Comparison of ENCODE assay signal across 13 mouse cellular contexts in genomic region chr2:4413596-4414335, GRCm38 (mm10).
DNase-seq lines count a peak whose midpoint lies in the region; ATAC-seq and TF ChIP-seq lines count a peak whose summit lies in the region.
"Had no signal": no experiment of that assay in that cellular context is flagged by ENCODE, and none has a peak within 500 bp of the region (broad histone marks: within the 10 kb centered on the region; RNA-seq: fewer than 3 reads in every experiment).

No protein-coding gene starts in this region.

- peaks cover 27% of the 10 kb centered on the region for H3K4me1 ChIP-seq in forebrain, embryonic 14.5 days (ENCODE audit: control insufficient read depth, insufficient read depth, low read length)
- H3K4me1 ChIP-seq in forebrain, embryonic 12.5 days: peaks cover 38% of the 10 kb centered on the region
- H3K4me1 ChIP-seq in neural tube, embryonic 13.5 days (replicated peaks): peaks cover 59% of the 10 kb centered on the region
- peaks cover 40% of the 10 kb centered on the region for H3K4me1 ChIP-seq in neural tube, embryonic 15.5 days
- H3K4me1 ChIP-seq in thymus, adult 2 months (replicated peaks; ENCODE audit: control insufficient read depth, insufficient read depth, low read length): peaks cover 4% of the 10 kb centered on the region; the same call in 1 of the 2 replicates

- H3K36me3 ChIP-seq in forebrain, embryonic 14.5 days (ENCODE audit: control insufficient read depth, insufficient read depth, low read length): no peaks in the 10 kb centered on the region
- no peaks in the 10 kb centered on the region for H3K36me3 ChIP-seq in forebrain, embryonic 12.5 days (replicated peaks)
- H3K36me3 ChIP-seq in neural tube, embryonic 13.5 days: no peaks in the 10 kb centered on the region; the same call in 1 of the 2 replicates
- H3K36me3 ChIP-seq in neural tube, embryonic 15.5 days: no peaks in the 10 kb centered on the region
- no peaks in the 10 kb centered on the region for H3K36me3 ChIP-seq in thymus, adult 2 months (ENCODE audit: control insufficient read depth, insufficient read depth, low read length)

- H3K4me2 ChIP-seq in forebrain, embryonic 14.5 days (ENCODE audit: low read length): no peak overlapping the region
- H3K4me2 ChIP-seq in forebrain, embryonic 12.5 days: no peak overlapping the region
- no peak overlapping the region for H3K4me2 ChIP-seq in neural tube, embryonic 13.5 days
- H3K4me2 ChIP-seq in neural tube, embryonic 15.5 days: no peak overlapping the region
- H3K4me2 ChIP-seq: liver, embryonic 11.5 days had no signal

- no peaks in the 10 kb centered on the region for H3K27me3 ChIP-seq in forebrain, embryonic 14.5 days (replicated peaks; ENCODE audit: control insufficient read depth, insufficient read depth, low read length)
- H3K27me3 ChIP-seq in forebrain, embryonic 12.5 days: no peaks in the 10 kb centered on the region
- no peaks in the 10 kb centered on the region for H3K27me3 ChIP-seq in neural tube, embryonic 13.5 days
- no peaks in the 10 kb centered on the region for H3K27me3 ChIP-seq in neural tube, embryonic 15.5 days (replicated peaks)
- H3K27me3 ChIP-seq in thymus, adult 2 months (ENCODE audit: control insufficient read depth, insufficient read depth, low read length): no peaks in the 10 kb centered on the region

- 0 out of 2 replicates have a peak, but pooled peaks have one; percentile 13 for ATAC-seq in forebrain, embryonic 14.5 days
- no peak for ATAC-seq in forebrain, embryonic 12.5 days (ENCODE audit: low FRiP score)
- no peak; the same call in 1 of the 2 replicates for ATAC-seq in neural tube, embryonic 13.5 days (ENCODE audit: low read depth)
- no peak for ATAC-seq in neural tube, embryonic 15.5 days (ENCODE audit: low FRiP score)

- intact Hi-C loops in left cerebral cortex, postnatal 4 days (cut with DNase I): no loop called here
- intact Hi-C loops in left cerebral cortex, postnatal 36 days (cut with DNase I): no loop called here

- TF ChIP-seq POLR2A in thymus, adult 2 months (IDR thresholded peaks at IDR 0.05; ENCODE audit: control insufficient read depth, extremely low read depth, insufficient read depth, low read length, poor library complexity): no peak

- no peak overlapping the region for H3K9ac ChIP-seq in forebrain, embryonic 14.5 days (ENCODE audit: low read length)
- H3K9ac ChIP-seq in forebrain, embryonic 12.5 days: no peak overlapping the region
- H3K9ac ChIP-seq in neural tube, embryonic 13.5 days: no peak overlapping the region
- H3K9ac ChIP-seq in neural tube, embryonic 15.5 days (replicated peaks): no peak overlapping the region

- H3K9me3 ChIP-seq in forebrain, embryonic 14.5 days (replicated peaks; ENCODE audit: control insufficient read depth, low read length): no peaks in the 10 kb centered on the region
- H3K9me3 ChIP-seq in forebrain, embryonic 12.5 days: no peaks in the 10 kb centered on the region
- H3K9me3 ChIP-seq in neural tube, embryonic 13.5 days: no peaks in the 10 kb centered on the region
- no peaks in the 10 kb centered on the region for H3K9me3 ChIP-seq in neural tube, embryonic 15.5 days (replicated peaks)
- H3K9me3 ChIP-seq: megakaryocyte, embryonic 14.5 days had no signal

- no peak for DNase-seq in forebrain, embryonic 14.5 days (ENCODE audit: low spot score)
- peak; percentile 35 for DNase-seq in left cerebral cortex, postnatal 4 days
- DNase-seq in left cerebral cortex, postnatal 36 days (ENCODE audit: low spot score in 2 of 2): no peak
- no peak for DNase-seq in neural tube, embryonic 10.5 days (ENCODE audit: extremely low spot score, low spot score)
- DNase-seq in thymus, adult 2 months: no peak
- DNase-seq: cerebellum, postnatal 25 days; lung, adult 2 months had no signal

- no peak overlapping the region for H3K4me3 ChIP-seq in forebrain, embryonic 14.5 days (ENCODE audit: low read depth, low read length)
- no peak overlapping the region for H3K4me3 ChIP-seq in forebrain, embryonic 12.5 days (replicated peaks)
- H3K4me3 ChIP-seq in neural tube, embryonic 13.5 days: no peak overlapping the region
- no peak overlapping the region for H3K4me3 ChIP-seq in neural tube, embryonic 15.5 days (replicated peaks)
- no peak overlapping the region for H3K4me3 ChIP-seq in thymus, adult 2 months (ENCODE audit: control insufficient read depth, insufficient read depth, low read length)
- H3K4me3 ChIP-seq: erythroblast, embryonic 14.5 days; megakaryocyte, embryonic 14.5 days had no signal

- H3K27ac ChIP-seq in forebrain, embryonic 14.5 days (ENCODE audit: low read depth, low read length): peak overlapping the region; percentile 65
- no peak overlapping the region for H3K27ac ChIP-seq in forebrain, embryonic 12.5 days
- peak overlapping the region; percentile 52; the same call in 1 of the 2 replicates for H3K27ac ChIP-seq in neural tube, embryonic 13.5 days (replicated peaks)
- peak overlapping the region; percentile 41; the same call in 1 of the 2 replicates for H3K27ac ChIP-seq in neural tube, embryonic 15.5 days (replicated peaks)
- H3K27ac ChIP-seq in thymus, adult 2 months (ENCODE audit: control insufficient read depth, insufficient read depth, low read length): no peak overlapping the region

- 85% methylated on average over 16 of the region's 16 CpGs for WGBS in forebrain, embryonic 14.5 days
- 91% methylated on average over 16 of the region's 16 CpGs for WGBS in forebrain, embryonic 12.5 days
- 78% methylated on average over 15 of the region's 16 CpGs for WGBS in neural tube, embryonic 13.5 days
- WGBS in neural tube, embryonic 15.5 days: 77% methylated on average over 16 of the region's 16 CpGs
- WGBS in thymus, adult 2 months: 92% methylated on average over 16 of the region's 16 CpGs

- no peak for TF ChIP-seq CTCF in thymus, adult 2 months (IDR thresholded peaks at IDR 0.05; ENCODE audit: borderline replicate concordance, control insufficient read depth, extremely low read depth, insufficient read depth, low read length, poor library complexity)

Comparison
In these comparisons a context has a peak if more than half of its experiments do, and no peak if none do; other contexts are left out.
1. H3K27ac ChIP-seq: peak in forebrain, embryonic 14.5 days (single experiment), neural tube, embryonic 13.5 days (single experiment) and neural tube, embryonic 15.5 days (single experiment); none in forebrain, embryonic 12.5 days (single experiment) and thymus, adult 2 months (single experiment).